Mouse (Mus musculus): ENCODE data around the gene Fads1.

Gene Fads1

GRCm38 (mm10) chr19:10176941-10177372, 5.7 kb upstream of the Fads1 start:
- peak; percentile 44 to 63 for DNase-seq

- no peak for DNase-seq
Observed at GRCm38 (mm10) chr19:10181225-10181624, 1.5 kb upstream of the Fads1 start.

GRCm38 (mm10) chr19:10182142-10182541, 546 bp upstream of the Fads1 start:
- DNase-seq: no peak

GRCm38 (mm10) chr19:10183299-10183983, 753 bp downstream of the Fads1 start:
- DNase-seq: peak; percentile 76 to 87

- DNase-seq: peak; percentile 41 to 65
Observed at GRCm38 (mm10) chr19:10184096-10184495, 1.4 kb downstream of the Fads1 start.

GRCm38 (mm10) chr19:10185876-10186275, 3.2 kb downstream of the Fads1 start:
- no peak for DNase-seq

GRCm38 (mm10) chr19:10186569-10186968, 3.9 kb downstream of the Fads1 start:
- no peak for DNase-seq

GRCm38 (mm10) chr19:10188281-10188811, 5.7 kb downstream of the Fads1 start:
- DNase-seq: peak; percentile 64 to 81

GRCm38 (mm10) chr19:10189022-10189421, 6.3 kb downstream of the Fads1 start:
- DNase-seq: no peak

- DNase-seq: no peak
Observed at GRCm38 (mm10) chr19:10189940-10190339, 7.3 kb downstream of the Fads1 start.

GRCm38 (mm10) chr19:10190796-10191195, 8.1 kb downstream of the Fads1 start:
- peak; percentile 88 to 89 for DNase-seq

- DNase-seq: peak; percentile 40 to 55
Observed at GRCm38 (mm10) chr19:10191326-10191725, 8.6 kb downstream of the Fads1 start.

GRCm38 (mm10) chr19:10194337-10194736, 11.6 kb downstream of the Fads1 start:
- DNase-seq: no peak

- no peak for DNase-seq
Observed at GRCm38 (mm10) chr19:10195252-10195651, 12.6 kb downstream of the Fads1 start.

GRCm38 (mm10) chr19:10197130-10197529, 14.4 kb downstream of the Fads1 start:
- DNase-seq: no peak

GRCm38 (mm10) chr19:10198286-10198685, 15.6 kb downstream of the Fads1 start:
- no peak for DNase-seq

GRCm38 (mm10) chr19:10198723-10199122, 16.0 kb downstream of the Fads1 start:
- DNase-seq: peak; percentile 90 to 92

GRCm38 (mm10) chr19:10203146-10203847, 20.6 kb downstream of the Fads1 start:
- DNase-seq: no peak

GRCm38 (mm10) chr19:10203848-10204615, 21.3 kb downstream of the Fads1 start, which contains the start of the genes Tmem258 and Fen1:
Tmem258 (plus strand) TSS chr19:10204014.
Fen1 (minus strand) TSS chr19:10204169.
- DNase-seq: peak; percentile 94 to 95

- DNase-seq: peak; percentile 34 to 64
Observed at GRCm38 (mm10) chr19:10204616-10205001, 21.9 kb downstream of the Fads1 start.

- DNase-seq: no peak
Observed at GRCm38 (mm10) chr19:10205051-10205450, 22.4 kb downstream of the Fads1 start.

- DNase-seq: no peak
Observed at GRCm38 (mm10) chr19:10208851-10209250, 26.2 kb downstream of the Fads1 start.

- no peak for DNase-seq
Observed at GRCm38 (mm10) chr19:10210885-10211284, 28.2 kb downstream of the Fads1 start.

All from kidney, postnatal 4 days (tissue).